Mouse (Mus musculus): ENCODE measurements at regions not wholly inside any gene's neighbourhood (a gene's known extent, or its start where the extent isn't known, plus 50 kb on each side); places are given as distances from the start of the nearest gene placed in this dataset.
"Not testable (repeated sequence)": the region's sequence is repeated elsewhere in the genome, so short reads cannot be mapped to it uniquely, and the experiment has no call there.

- DNase-seq (ENCODE audit: low spot score in 2 of 2) = no peak
Measured at GRCm38 (mm10) chr15:25245631-25246030, 167.9 kb downstream of the Basp1 start.

- DNase-seq (ENCODE audit: low spot score in 2 of 2) = no peak
Measured at GRCm38 (mm10) chr15:25237665-25238664, 175.6 kb downstream of the Basp1 start.

GRCm38 (mm10) chr15:25236191-25236723 is 177.3 kb downstream of the Basp1 start:
- DNase-seq (ENCODE audit: low spot score in 2 of 2) = no peak

- DNase-seq (ENCODE audit: low spot score in 2 of 2) = no peak
Measured at GRCm38 (mm10) chr15:25234064-25234700, 179.4 kb downstream of the Basp1 start.

GRCm38 (mm10) chr15:25230213-25230612 is 183.4 kb downstream of the Basp1 start:
- no peak for DNase-seq (ENCODE audit: low spot score in 2 of 2)

- no peak for DNase-seq (ENCODE audit: low spot score in 2 of 2)
Measured at GRCm38 (mm10) chr15:25229807-25230206, 183.8 kb downstream of the Basp1 start.

- no peak for DNase-seq (ENCODE audit: low spot score in 2 of 2)
Measured at GRCm38 (mm10) chr15:25227496-25227895, 186.1 kb downstream of the Basp1 start.

GRCm38 (mm10) chr15:25225936-25226335 is 187.6 kb downstream of the Basp1 start:
- DNase-seq (ENCODE audit: low spot score in 2 of 2) = no peak

GRCm38 (mm10) chr15:25225431-25225830 is 188.1 kb downstream of the Basp1 start:
- no peak for DNase-seq (ENCODE audit: low spot score in 2 of 2)

GRCm38 (mm10) chr15:25221749-25222148 is 191.8 kb downstream of the Basp1 start:
- no peak for DNase-seq (ENCODE audit: low spot score in 2 of 2)

- DNase-seq (ENCODE audit: low spot score in 2 of 2) = no peak
Measured at GRCm38 (mm10) chr15:25216375-25216774, 197.2 kb downstream of the Basp1 start.

GRCm38 (mm10) chr15:25202097-25202496 is 211.5 kb downstream of the Basp1 start:
- no peak for DNase-seq (ENCODE audit: low spot score in 2 of 2)

- not testable (repeated sequence) for DNase-seq (ENCODE audit: low spot score in 2 of 2)
Measured at GRCm38 (mm10) chr15:25200249-25200648, 213.3 kb downstream of the Basp1 start.

GRCm38 (mm10) chr15:25187881-25188326 is 225.7 kb downstream of the Basp1 start:
- no peak for DNase-seq (ENCODE audit: low spot score in 2 of 2)

- no peak for DNase-seq (ENCODE audit: low spot score in 2 of 2)
Measured at GRCm38 (mm10) chr15:25172755-25173154, 240.8 kb downstream of the Basp1 start.

- DNase-seq (ENCODE audit: low spot score in 2 of 2) = no peak
Measured at GRCm38 (mm10) chr15:25146371-25146770, 267.2 kb downstream of the Basp1 start.

GRCm38 (mm10) chr15:25144228-25144627 is 269.3 kb downstream of the Basp1 start:
- DNase-seq (ENCODE audit: low spot score in 2 of 2) = no peak

- no peak for DNase-seq (ENCODE audit: low spot score in 2 of 2)
Measured at GRCm38 (mm10) chr15:25140389-25141181, 273.0 kb downstream of the Basp1 start.

GRCm38 (mm10) chr15:25137091-25137490 is 276.5 kb downstream of the Basp1 start:
- no peak for DNase-seq (ENCODE audit: low spot score in 2 of 2)

GRCm38 (mm10) chr15:25135471-25136262 is 277.9 kb downstream of the Basp1 start:
- DNase-seq (ENCODE audit: low spot score in 2 of 2) = no peak

- no peak for DNase-seq (ENCODE audit: low spot score in 2 of 2)
Measured at GRCm38 (mm10) chr15:25130096-25130495, 283.5 kb downstream of the Basp1 start.
